Mouse (Mus musculus) common myeloid progenitor, adult 5-6 weeks (primary cell): Measurements from ENCODE around the gene Nrbf2. TPM values are rescaled to one million over a fixed set of nuclear protein-coding genes. Genes with fewer than 3 reads are reported as not detected.
A peak's percentile ranks its signal among the peaks of the same experiment; 100 is the strongest.

Source experiments
- ATAC-seq: replicated peaks from 2 replicates; pipeline ENCODE4 v1.8.0; 2016; ENCODE audit warnings: low read depth, mild to moderate bottlenecking, moderate TSS enrichment, inconsistent platforms; ENCODE audit not compliant: poor library complexity, severe bottlenecking
- total RNA-seq: library from RNA; stranded (forward); fragments of 200-1000, 187-1606 nt; gene quantifications from 2 replicates; pipeline ENCODE4 v1.2.3, GENCODE M21; 2017

Gene Nrbf2
- total RNA-seq, 1 experiment from 2014 or later, result 25.1 TPM

- peak; percentile 33; the same call in 1 of the 2 replicates for ATAC-seq
These were observed 11.5 kb upstream of the Nrbf2 start for GRCm38 (mm10) chr10:67296482-67297152.

- no peak for ATAC-seq
These were observed 10.9 kb upstream of the Nrbf2 start for GRCm38 (mm10) chr10:67295938-67296466.

- no peak; the same call in 1 of the 2 replicates for ATAC-seq
These were observed 10.2 kb upstream of the Nrbf2 start for GRCm38 (mm10) chr10:67295331-67295730.

GRCm38 (mm10) chr10:67291087-67291486, 6.0 kb upstream of the Nrbf2 start:
- peak; percentile 24; the same call in 1 of the 2 replicates for ATAC-seq

GRCm38 (mm10) chr10:67290622-67291021, 5.5 kb upstream of the Nrbf2 start:
- ATAC-seq, result peak; percentile 57

GRCm38 (mm10) chr10:67287877-67288276, 2.8 kb upstream of the Nrbf2 start:
- no peak for ATAC-seq

- peak; percentile 57 for ATAC-seq
These were observed 337 bp downstream of the Nrbf2 start for GRCm38 (mm10) chr10:67284761-67285175.

- 0 out of 2 replicates have a peak, but pooled peaks have one; percentile 2 for ATAC-seq
These were observed 794 bp downstream of the Nrbf2 start for GRCm38 (mm10) chr10:67284311-67284710.

GRCm38 (mm10) chr10:67283516-67283915, 1.6 kb downstream of the Nrbf2 start:
- ATAC-seq, result no peak

- ATAC-seq, result no peak
These were observed 2.6 kb downstream of the Nrbf2 start for GRCm38 (mm10) chr10:67282531-67282930.

- ATAC-seq, result no peak
These were observed 3.3 kb downstream of the Nrbf2 start for GRCm38 (mm10) chr10:67281852-67282251.

GRCm38 (mm10) chr10:67275916-67276315, 9.2 kb downstream of the Nrbf2 start:
- no peak for ATAC-seq

- peak; percentile 66 for ATAC-seq
These were observed 20.3 kb downstream of the Nrbf2 start for GRCm38 (mm10) chr10:67264852-67265251.

- ATAC-seq, result no peak
These were observed 32.0 kb downstream of the Nrbf2 start for GRCm38 (mm10) chr10:67253115-67253514.

- ATAC-seq, result 0 out of 2 replicates have a peak, but pooled peaks have one; percentile 25
These were observed 32.8 kb downstream of the Nrbf2 start for GRCm38 (mm10) chr10:67252353-67252752.

- no peak for ATAC-seq
These were observed 34.3 kb downstream of the Nrbf2 start for GRCm38 (mm10) chr10:67250846-67251245.

GRCm38 (mm10) chr10:67249486-67249885, 35.6 kb downstream of the Nrbf2 start:
- no peak for ATAC-seq

- ATAC-seq, result peak; percentile 62
These were observed 38.0 kb downstream of the Nrbf2 start for GRCm38 (mm10) chr10:67247145-67247544.

- ATAC-seq, result no peak
These were observed 54.7 kb downstream of the Nrbf2 start for GRCm38 (mm10) chr10:67230439-67230838.

GRCm38 (mm10) chr10:67226543-67226942, 58.6 kb downstream of the Nrbf2 start:
- ATAC-seq, result no peak

- ATAC-seq, result peak; percentile 87
These were observed 59.0 kb downstream of the Nrbf2 start for GRCm38 (mm10) chr10:67226109-67226508.

GRCm38 (mm10) chr10:67225528-67225927, 59.6 kb downstream of the Nrbf2 start:
- ATAC-seq, result no peak
